Mouse (Mus musculus) MEL (cell line): Measurements from ENCODE around the gene Nf1. TPM values are rescaled to one million over a fixed set of nuclear protein-coding genes. Genes with fewer than 3 reads are reported as not detected.

Experiments
- DNase-seq: peaks from one replicate; pipeline ENCODE4 v3.0.0; 2011; ENCODE audit warnings: low read depth, low spot score
- H3K27ac ChIP-seq: 2 replicates; pipeline ENCODE4 v1.5.1; 2012; ENCODE audit warnings: low read depth, mild to moderate bottlenecking, control low read depth, low read length, moderate library complexity; ENCODE audit not compliant: control insufficient read depth
- H3K27me3 ChIP-seq, 2 experiments: fragments of 150-350 bp in 1 of 2; sonication (generic) in 1 of 2; 2 replicates each; pipeline ENCODE4 v1.6.1; 2012; ENCODE audit warnings: low read length in 2 of 2, mild to moderate bottlenecking in 2 of 2, improper control_type of control experiment in 1 of 2, moderate library complexity in 1 of 2; ENCODE audit not compliant: insufficient read depth in 2 of 2, control insufficient read depth in 1 of 2
- H3K36me3 ChIP-seq, 2 experiments: 2 replicates each; pipeline ENCODE4 v1.6.1; 2012 to 2014; ENCODE audit warnings: low read length in 2 of 2, improper control_type of control experiment in 1 of 2, inconsistent platforms in 1 of 2, mild to moderate bottlenecking in 1 of 2; ENCODE audit not compliant: insufficient read depth in 2 of 2, control insufficient read depth in 1 of 2
- H3K4me1 ChIP-seq, 2 experiments: fragments of 150-350 bp in 1 of 2; sonication (generic) in 1 of 2; 2 replicates each; pipeline ENCODE4 v1.6.1; 2012; ENCODE audit warnings: low read length in 2 of 2, improper control_type of control experiment in 1 of 2, mild to moderate bottlenecking in 1 of 2; ENCODE audit not compliant: insufficient read depth in 2 of 2, control insufficient read depth in 1 of 2
- H3K4me3 ChIP-seq, 2 experiments: fragments of 150-350 bp in 1 of 2; sonication (generic) in 1 of 2; 2 replicates each; pipeline ENCODE4 v1.5.1; 2012; ENCODE audit warnings: low read depth in 2 of 2, low read length in 2 of 2, mild to moderate bottlenecking in 2 of 2, moderate library complexity in 2 of 2, control low read depth in 1 of 2, improper control_type of control experiment in 1 of 2; ENCODE audit not compliant: control insufficient read depth in 1 of 2, insufficient read depth in 1 of 2
- H3K79me2 ChIP-seq: 2 replicates; pipeline ENCODE4 v1.6.1; 2012; ENCODE audit warnings: mild to moderate bottlenecking, low read length, moderate library complexity; ENCODE audit not compliant: control insufficient read depth, poor library complexity, insufficient read depth
- H3K9ac ChIP-seq: 2 replicates; pipeline ENCODE4 v1.6.1; 2012; ENCODE audit warnings: low read depth, mild to moderate bottlenecking, control low read depth, low read length, moderate library complexity; ENCODE audit not compliant: control insufficient read depth, poor library complexity, severe bottlenecking
- H3K9me3 ChIP-seq: fragments of 150-350 bp; sonication (generic); replicated peaks from 2 replicates; pipeline ENCODE4 v1.6.1; 2012; ENCODE audit warnings: mild to moderate bottlenecking, low read length, improper control_type of control experiment, moderate library complexity; ENCODE audit not compliant: insufficient read depth
- BHLHE40 ChIP-seq: IDR thresholded peaks from 2 replicates; pipeline ENCODE4 v1.6.1; 2012; ENCODE audit warnings: low read depth, mild to moderate bottlenecking, inconsistent platforms, low read length, improper control_type of control experiment, borderline replicate concordance
- CHD2 ChIP-seq: IDR thresholded peaks from 2 replicates; pipeline ENCODE4 v1.6.1; 2011; ENCODE audit warnings: low read length, improper control_type of control experiment
- CTCF ChIP-seq, 3 experiments: IDR thresholded peaks in 2 of 3; conservative IDR thresholded peaks in 1 of 3; 2 replicates each; pipeline ENCODE4 v1.5.1; 2011 to 2012; ENCODE audit warnings: low read length in 3 of 3, low read depth in 2 of 3, mild to moderate bottlenecking in 2 of 3, improper control_type of control experiment in 1 of 3, inconsistent platforms in 1 of 3, mixed read lengths in 1 of 3, moderate library complexity in 1 of 3; ENCODE audit not compliant: control insufficient read depth in 1 of 3, insufficient read depth in 1 of 3, poor library complexity in 1 of 3, severe bottlenecking in 1 of 3
- E2F4 ChIP-seq: IDR thresholded peaks from 2 replicates; pipeline ENCODE4 v1.6.1; 2011; ENCODE audit warnings: low read depth, low read length, improper control_type of control experiment, borderline replicate concordance
- ELF1 ChIP-seq: IDR thresholded peaks from 2 replicates; pipeline ENCODE4 v1.6.1; 2014; ENCODE audit warnings: low read depth, mild to moderate bottlenecking, inconsistent platforms, low read length, improper control_type of control experiment, moderate library complexity
- EP300 ChIP-seq, 2 experiments: IDR thresholded peaks; 2 replicates each; pipeline ENCODE4 v1.6.1; 2011; ENCODE audit warnings: improper control_type of control experiment in 2 of 2, low read length in 2 of 2, low read depth in 1 of 2, mild to moderate bottlenecking in 1 of 2
- ETS1 ChIP-seq: IDR thresholded peaks from 2 replicates; pipeline ENCODE4 v1.6.1; 2012; ENCODE audit warnings: low read depth, mild to moderate bottlenecking, inconsistent platforms, low read length, improper control_type of control experiment, moderate library complexity
- GABPA ChIP-seq: IDR thresholded peaks from 2 replicates; pipeline ENCODE4 v1.6.1; 2012; ENCODE audit warnings: low read depth, mild to moderate bottlenecking, inconsistent platforms, low read length, improper control_type of control experiment, moderate library complexity
- GATA1 ChIP-seq: IDR thresholded peaks from 2 replicates; pipeline ENCODE4 v1.6.1; 2011; ENCODE audit warnings: low read depth, low read length, improper control_type of control experiment
- HCFC1 ChIP-seq: IDR thresholded peaks from 2 replicates; pipeline ENCODE4 v1.6.1; 2012; ENCODE audit warnings: low read depth, mild to moderate bottlenecking, inconsistent platforms, low read length, improper control_type of control experiment, moderate library complexity
- JUND ChIP-seq: IDR thresholded peaks from 2 replicates; pipeline ENCODE4 v1.6.1; 2011; ENCODE audit warnings: low read depth, mild to moderate bottlenecking, improper control_type of control experiment, low read length
- MAFK ChIP-seq: IDR thresholded peaks from 2 replicates; pipeline ENCODE4 v1.6.1; 2011; ENCODE audit warnings: low read depth, mild to moderate bottlenecking, low read length, improper control_type of control experiment, borderline replicate concordance
- MAZ ChIP-seq: IDR thresholded peaks from 2 replicates; pipeline ENCODE4 v1.6.1; 2012; ENCODE audit warnings: low read depth, mild to moderate bottlenecking, inconsistent platforms, low read length, improper control_type of control experiment
- MEF2A ChIP-seq: IDR thresholded peaks from 2 replicates; pipeline ENCODE4 v1.6.1; 2014; ENCODE audit warnings: low read depth, mild to moderate bottlenecking, inconsistent platforms, low read length, improper control_type of control experiment; ENCODE audit not compliant: poor library complexity, insufficient replicate concordance, severe bottlenecking; ENCODE audit errors: extremely low read depth
- MXI1 ChIP-seq: IDR thresholded peaks from 2 replicates; pipeline ENCODE4 v1.6.1; 2011; ENCODE audit warnings: mild to moderate bottlenecking, low read depth, low read length, improper control_type of control experiment
- MYC ChIP-seq: IDR thresholded peaks from 2 replicates; pipeline ENCODE4 v1.6.1; 2011; ENCODE audit warnings: low read depth, mild to moderate bottlenecking, low read length, improper control_type of control experiment, moderate library complexity
- POLR2AphosphoS2 ChIP-seq: IDR thresholded peaks from 2 replicates; pipeline ENCODE4 v1.6.1; 2011; ENCODE audit warnings: low read length, improper control_type of control experiment
- POLR2AphosphoS5 ChIP-seq: IDR thresholded peaks from 2 replicates; pipeline ENCODE4 v1.6.1; 2012; ENCODE audit warnings: low read depth, borderline replicate concordance, mild to moderate bottlenecking, inconsistent platforms, low read length, moderate library complexity, mixed read lengths
- RAD21 ChIP-seq: IDR thresholded peaks from 2 replicates; pipeline ENCODE4 v1.6.1; 2011; ENCODE audit warnings: mild to moderate bottlenecking, low read depth, low read length, improper control_type of control experiment
- RCOR1 ChIP-seq: IDR thresholded peaks from 2 replicates; pipeline ENCODE4 v1.6.1; 2012; ENCODE audit warnings: low read depth, mild to moderate bottlenecking, inconsistent platforms, low read length, improper control_type of control experiment
- TBP ChIP-seq: IDR thresholded peaks from 2 replicates; pipeline ENCODE4 v1.8.0; 2011; ENCODE audit warnings: low read depth, low read length, improper control_type of control experiment
- TCF12 ChIP-seq: IDR thresholded peaks from 2 replicates; pipeline ENCODE4 v1.6.1; 2014; ENCODE audit warnings: low read depth, mild to moderate bottlenecking, inconsistent platforms, low read length, improper control_type of control experiment, moderate library complexity
- USF1 ChIP-seq: IDR thresholded peaks from 2 replicates; pipeline ENCODE4 v1.6.1; 2014; ENCODE audit warnings: low read depth, mild to moderate bottlenecking, inconsistent platforms, low read length, improper control_type of control experiment, moderate library complexity
- USF2 ChIP-seq, 2 experiments: IDR thresholded peaks; 2 replicates each; pipeline ENCODE4 v1.6.1; 2011 to 2012; ENCODE audit warnings: improper control_type of control experiment in 2 of 2, low read length in 2 of 2, borderline replicate concordance in 1 of 2, inconsistent platforms in 1 of 2, low read depth in 1 of 2, mild to moderate bottlenecking in 1 of 2; ENCODE audit not compliant: insufficient read depth in 1 of 2
- ZKSCAN1 ChIP-seq: IDR thresholded peaks from 2 replicates; pipeline ENCODE4 v1.6.1; 2012; ENCODE audit warnings: low read depth, mild to moderate bottlenecking, inconsistent platforms, low read length, improper control_type of control experiment, moderate library complexity
- ZMIZ1 ChIP-seq: IDR thresholded peaks from 2 replicates; pipeline ENCODE4 v1.6.1; 2012; ENCODE audit warnings: low read depth, mild to moderate bottlenecking, inconsistent platforms, low read length, improper control_type of control experiment, moderate library complexity
- ZNF384 ChIP-seq: IDR thresholded peaks from 2 replicates; pipeline ENCODE4 v1.6.1; 2012; ENCODE audit warnings: low read depth, mild to moderate bottlenecking, inconsistent platforms, low read length, improper control_type of control experiment
- polyA plus RNA-seq, 2 experiments: library from polyadenylated mRNA; stranded (reverse) in 1 of 2; unstranded in 1 of 2; fragments of >175 nt in 1 of 2; fragments of >200 nt in 1 of 2; gene quantifications; 2 replicates each; pipeline versions ENCODE4 v1.2.1 to v1.2.4; 2012; ENCODE audit warnings: low replicate concordance in 2 of 2, low read depth in 1 of 2; ENCODE audit not compliant: insufficient read length in 2 of 2, insufficient read depth in 1 of 2, missing spikeins in 1 of 2
- total RNA-seq: library from RNA; depleted of rRNA; stranded (reverse); fragments of 300-350 nt; gene quantifications from 2 replicates; pipeline ENCODE4 v1.2.3, GENCODE M21; 2012

Nf1 gene
- total and polyA plus RNA-seq, 3 experiments = 13.2 to 108 (median 20.3) TPM

DNA sequence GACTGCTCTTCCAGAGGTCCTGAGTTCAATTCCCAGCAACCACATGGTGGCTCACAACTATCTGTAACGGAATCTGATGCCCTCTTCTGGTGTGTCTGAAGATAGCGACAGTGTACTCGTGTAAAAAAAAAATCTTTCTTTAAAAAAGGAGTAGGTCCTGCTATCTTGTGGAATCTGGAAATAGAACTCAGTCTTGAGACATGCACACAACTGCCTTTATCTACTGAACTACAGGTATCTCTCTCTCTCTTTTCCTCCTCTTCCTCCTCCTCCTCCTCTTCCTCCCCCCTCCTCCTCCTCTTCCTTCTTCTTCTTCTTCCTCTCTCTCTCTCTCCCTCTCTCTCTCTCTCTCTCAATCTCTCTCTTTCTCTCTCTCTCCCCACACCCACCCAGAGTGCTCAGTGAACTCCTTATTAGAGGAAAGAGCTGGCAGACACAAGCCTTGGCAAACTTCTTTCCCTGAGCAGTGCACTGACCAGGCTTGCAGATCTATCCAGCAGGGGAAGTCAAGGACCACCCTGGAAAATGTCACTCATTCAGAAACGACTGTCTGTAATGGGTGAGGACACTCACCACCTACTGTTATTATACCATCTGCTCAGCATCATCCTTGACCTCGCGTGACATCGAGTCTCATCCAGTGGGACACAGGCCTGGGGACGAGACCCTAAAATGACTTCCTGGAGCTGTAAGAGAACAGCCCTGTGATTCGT, 39.6 kb upstream of the Nf1 start:
- no peak overlapping the region for H3K4me3 ChIP-seq
- TF ChIP-seq POLR2AphosphoS5 (no peak), ZKSCAN1 (no peak), HCFC1 (no peak), MAFK (no peak), RAD21 (no peak; the same call in 1 of the 2 replicates), MXI1 (no peak), ZMIZ1 (no peak), CHD2 (no peak), POLR2AphosphoS2 (no peak), MAZ (peak; percentile 35; the same call in 1 of the 2 replicates), RCOR1 (peak; percentile 43; the same call in 1 of the 2 replicates), CTCF (IDR thresholded peaks at IDR 0.05 in 2 of 3, conservative IDR thresholded peaks at IDR 0.05 in 1 of 3; ENCODE audit: control insufficient read depth in 1 of 3, insufficient read depth in 1 of 3, low read depth in 2 of 3, low read length in 3 of 3, poor library complexity in 1 of 3, severe bottlenecking in 1 of 3) (peak in 2 of 3 experiments; percentile 19 to 38; a peak in 4 of 6 replicates), GABPA (no peak), USF1 (no peak), GATA1 (peak; percentile 62), EP300 (IDR thresholded peaks at IDR 0.05; ENCODE audit: low read depth in 1 of 2, low read length in 2 of 2) (peak; percentile 60 to 67), BHLHE40 (no peak), ETS1 (no peak), USF2 (IDR thresholded peaks at IDR 0.05; ENCODE audit: borderline replicate concordance in 1 of 2, insufficient read depth in 1 of 2, low read depth in 1 of 2, low read length in 2 of 2) (no peak), ZNF384 (peak; percentile 63), TBP (0 out of 2 replicates have a peak, but pooled peaks have one; percentile 1), JUND (no peak), ELF1 (no peak), TCF12 (peak; percentile 54; the same call in 1 of the 2 replicates), E2F4 (no peak), MYC (0 out of 2 replicates have a peak, but pooled peaks have one; percentile 26), MEF2A (no peak)
- H3K9me3 ChIP-seq = no peaks in the 10 kb centered on the region
- no peak overlapping the region for H3K9ac ChIP-seq
- peaks cover 0 to 26% of the 10 kb centered on the region in 2 experiments; a peak in 2 of 4 replicates for H3K36me3 ChIP-seq
- no peak overlapping the region for H3K27ac ChIP-seq
- peaks cover 22 to 40% of the 10 kb centered on the region in 2 experiments for H3K4me1 ChIP-seq
- H3K27me3 ChIP-seq = no peaks in the 10 kb centered on the region
- DNase-seq = no peak
- no peaks in the 10 kb centered on the region for H3K79me2 ChIP-seq
